Mouse (Mus musculus) mature B cell (primary cell): ENCODE results near the gene Itih3.

Source experiments
- in situ Hi-C: fragments of 300-500 bp; cut with MboI; formaldehyde crosslinking; loops from 2 replicates; pipeline ENCODE4 v1.14.3; 2019

The Itih3 gene

GRCm38 (mm10) chr14:30861421-30862125 is 62.0 kb downstream of the Itih3 start:
- in situ Hi-C loops = no loop called here
